Mouse (Mus musculus): Measurements from ENCODE around the gene Gc.

- TF ChIP-seq CTCF (IDR thresholded peaks at IDR 0.05; ENCODE audit: borderline replicate concordance, insufficient read depth, low read depth, low read length) (no peak), POLR2A (IDR thresholded peaks at IDR 0.05; ENCODE audit: borderline replicate concordance, insufficient read depth, low read length) (no peak)
Observed at GRCm38 (mm10) chr5:89467045-89467444, 9.3 kb upstream of the Gc start.

All from cerebellum, adult 2 months (tissue).